Mouse (Mus musculus) MEL (cell line): Measurements from ENCODE around the gene Prodh2. TPM values are rescaled to one million over a fixed set of nuclear protein-coding genes. Genes with fewer than 3 reads are reported as not detected.

Experiments
- DNase-seq: peaks from one replicate; pipeline ENCODE4 v3.0.0; 2011; ENCODE audit warnings: low read depth, low spot score
- H3K27ac ChIP-seq: 2 replicates; pipeline ENCODE4 v1.5.1; 2012; ENCODE audit warnings: low read depth, mild to moderate bottlenecking, control low read depth, low read length, moderate library complexity; ENCODE audit not compliant: control insufficient read depth
- H3K27me3 ChIP-seq, 2 experiments: fragments of 150-350 bp in 1 of 2; sonication (generic) in 1 of 2; 2 replicates each; pipeline ENCODE4 v1.6.1; 2012; ENCODE audit warnings: low read length in 2 of 2, mild to moderate bottlenecking in 2 of 2, improper control_type of control experiment in 1 of 2, moderate library complexity in 1 of 2; ENCODE audit not compliant: insufficient read depth in 2 of 2, control insufficient read depth in 1 of 2
- H3K36me3 ChIP-seq, 2 experiments: 2 replicates each; pipeline ENCODE4 v1.6.1; 2012 to 2014; ENCODE audit warnings: low read length in 2 of 2, improper control_type of control experiment in 1 of 2, inconsistent platforms in 1 of 2, mild to moderate bottlenecking in 1 of 2; ENCODE audit not compliant: insufficient read depth in 2 of 2, control insufficient read depth in 1 of 2
- H3K4me1 ChIP-seq, 2 experiments: fragments of 150-350 bp in 1 of 2; sonication (generic) in 1 of 2; 2 replicates each; pipeline ENCODE4 v1.6.1; 2012; ENCODE audit warnings: low read length in 2 of 2, improper control_type of control experiment in 1 of 2, mild to moderate bottlenecking in 1 of 2; ENCODE audit not compliant: insufficient read depth in 2 of 2, control insufficient read depth in 1 of 2
- H3K4me3 ChIP-seq, 2 experiments: fragments of 150-350 bp in 1 of 2; sonication (generic) in 1 of 2; 2 replicates each; pipeline ENCODE4 v1.5.1; 2012; ENCODE audit warnings: low read depth in 2 of 2, low read length in 2 of 2, mild to moderate bottlenecking in 2 of 2, moderate library complexity in 2 of 2, control low read depth in 1 of 2, improper control_type of control experiment in 1 of 2; ENCODE audit not compliant: control insufficient read depth in 1 of 2, insufficient read depth in 1 of 2
- H3K79me2 ChIP-seq: 2 replicates; pipeline ENCODE4 v1.6.1; 2012; ENCODE audit warnings: mild to moderate bottlenecking, low read length, moderate library complexity; ENCODE audit not compliant: control insufficient read depth, poor library complexity, insufficient read depth
- H3K9ac ChIP-seq: 2 replicates; pipeline ENCODE4 v1.6.1; 2012; ENCODE audit warnings: low read depth, mild to moderate bottlenecking, control low read depth, low read length, moderate library complexity; ENCODE audit not compliant: control insufficient read depth, poor library complexity, severe bottlenecking
- H3K9me3 ChIP-seq: fragments of 150-350 bp; sonication (generic); replicated peaks from 2 replicates; pipeline ENCODE4 v1.6.1; 2012; ENCODE audit warnings: mild to moderate bottlenecking, low read length, improper control_type of control experiment, moderate library complexity; ENCODE audit not compliant: insufficient read depth
- BHLHE40 ChIP-seq: IDR thresholded peaks from 2 replicates; pipeline ENCODE4 v1.6.1; 2012; ENCODE audit warnings: low read depth, mild to moderate bottlenecking, inconsistent platforms, low read length, improper control_type of control experiment, borderline replicate concordance
- CHD1 ChIP-seq: IDR thresholded peaks from 2 replicates; pipeline ENCODE4 v1.6.1; 2012; ENCODE audit warnings: low read depth, mild to moderate bottlenecking, inconsistent platforms, low read length, improper control_type of control experiment
- CHD2 ChIP-seq: IDR thresholded peaks from 2 replicates; pipeline ENCODE4 v1.6.1; 2011; ENCODE audit warnings: low read length, improper control_type of control experiment
- CTCF ChIP-seq, 3 experiments: IDR thresholded peaks in 2 of 3; conservative IDR thresholded peaks in 1 of 3; 2 replicates each; pipeline ENCODE4 v1.5.1; 2011 to 2012; ENCODE audit warnings: low read length in 3 of 3, low read depth in 2 of 3, mild to moderate bottlenecking in 2 of 3, improper control_type of control experiment in 1 of 3, inconsistent platforms in 1 of 3, mixed read lengths in 1 of 3, moderate library complexity in 1 of 3; ENCODE audit not compliant: control insufficient read depth in 1 of 3, insufficient read depth in 1 of 3, poor library complexity in 1 of 3, severe bottlenecking in 1 of 3
- ELF1 ChIP-seq: IDR thresholded peaks from 2 replicates; pipeline ENCODE4 v1.6.1; 2014; ENCODE audit warnings: low read depth, mild to moderate bottlenecking, inconsistent platforms, low read length, improper control_type of control experiment, moderate library complexity
- EP300 ChIP-seq, 2 experiments: IDR thresholded peaks; 2 replicates each; pipeline ENCODE4 v1.6.1; 2011; ENCODE audit warnings: improper control_type of control experiment in 2 of 2, low read length in 2 of 2, low read depth in 1 of 2, mild to moderate bottlenecking in 1 of 2
- ETS1 ChIP-seq: IDR thresholded peaks from 2 replicates; pipeline ENCODE4 v1.6.1; 2012; ENCODE audit warnings: low read depth, mild to moderate bottlenecking, inconsistent platforms, low read length, improper control_type of control experiment, moderate library complexity
- GABPA ChIP-seq: IDR thresholded peaks from 2 replicates; pipeline ENCODE4 v1.6.1; 2012; ENCODE audit warnings: low read depth, mild to moderate bottlenecking, inconsistent platforms, low read length, improper control_type of control experiment, moderate library complexity
- GATA1 ChIP-seq: IDR thresholded peaks from 2 replicates; pipeline ENCODE4 v1.6.1; 2011; ENCODE audit warnings: low read depth, low read length, improper control_type of control experiment
- JUND ChIP-seq: IDR thresholded peaks from 2 replicates; pipeline ENCODE4 v1.6.1; 2011; ENCODE audit warnings: low read depth, mild to moderate bottlenecking, improper control_type of control experiment, low read length
- MAX ChIP-seq: IDR thresholded peaks from 2 replicates; pipeline ENCODE4 v1.6.1; 2011; ENCODE audit warnings: low read length, improper control_type of control experiment
- MAZ ChIP-seq: IDR thresholded peaks from 2 replicates; pipeline ENCODE4 v1.6.1; 2012; ENCODE audit warnings: low read depth, mild to moderate bottlenecking, inconsistent platforms, low read length, improper control_type of control experiment
- MXI1 ChIP-seq: IDR thresholded peaks from 2 replicates; pipeline ENCODE4 v1.6.1; 2011; ENCODE audit warnings: mild to moderate bottlenecking, low read depth, low read length, improper control_type of control experiment
- MYB ChIP-seq: IDR thresholded peaks from 2 replicates; pipeline ENCODE4 v1.6.1; 2011; ENCODE audit warnings: mild to moderate bottlenecking, low read depth, low read length, improper control_type of control experiment
- MYC ChIP-seq: IDR thresholded peaks from 2 replicates; pipeline ENCODE4 v1.6.1; 2011; ENCODE audit warnings: low read depth, mild to moderate bottlenecking, low read length, improper control_type of control experiment, moderate library complexity
- NELFE ChIP-seq: IDR thresholded peaks from 2 replicates; pipeline ENCODE4 v1.6.1; 2011; ENCODE audit warnings: low read depth, low read length, improper control_type of control experiment
- POLR2A ChIP-seq, 2 experiments: IDR thresholded peaks; 2 replicates each; pipeline ENCODE4 v1.6.1; 2011 to 2012; ENCODE audit warnings: low read length in 2 of 2, mild to moderate bottlenecking in 2 of 2, control low read depth in 1 of 2, improper control_type of control experiment in 1 of 2, low read depth in 1 of 2, moderate library complexity in 1 of 2; ENCODE audit not compliant: control insufficient read depth in 1 of 2, insufficient read depth in 1 of 2, poor library complexity in 1 of 2
- POLR2AphosphoS2 ChIP-seq: IDR thresholded peaks from 2 replicates; pipeline ENCODE4 v1.6.1; 2011; ENCODE audit warnings: low read length, improper control_type of control experiment
- POLR2AphosphoS5 ChIP-seq: IDR thresholded peaks from 2 replicates; pipeline ENCODE4 v1.6.1; 2012; ENCODE audit warnings: low read depth, borderline replicate concordance, mild to moderate bottlenecking, inconsistent platforms, low read length, moderate library complexity, mixed read lengths
- RCOR1 ChIP-seq: IDR thresholded peaks from 2 replicates; pipeline ENCODE4 v1.6.1; 2012; ENCODE audit warnings: low read depth, mild to moderate bottlenecking, inconsistent platforms, low read length, improper control_type of control experiment
- SIN3A ChIP-seq: IDR thresholded peaks from 2 replicates; pipeline ENCODE4 v1.6.1; 2012; ENCODE audit warnings: low read length, improper control_type of control experiment, inconsistent platforms
- SMC3 ChIP-seq: IDR thresholded peaks from 2 replicates; pipeline ENCODE4 v1.6.1; 2011; ENCODE audit warnings: low read depth, low read length, improper control_type of control experiment
- TAL1 ChIP-seq: IDR thresholded peaks from 2 replicates; pipeline ENCODE4 v1.6.1; 2012; ENCODE audit warnings: mild to moderate bottlenecking, inconsistent platforms, low read length, moderate library complexity, mixed read lengths
- TBP ChIP-seq: IDR thresholded peaks from 2 replicates; pipeline ENCODE4 v1.8.0; 2011; ENCODE audit warnings: low read depth, low read length, improper control_type of control experiment
- USF1 ChIP-seq: IDR thresholded peaks from 2 replicates; pipeline ENCODE4 v1.6.1; 2014; ENCODE audit warnings: low read depth, mild to moderate bottlenecking, inconsistent platforms, low read length, improper control_type of control experiment, moderate library complexity
- USF2 ChIP-seq, 2 experiments: IDR thresholded peaks; 2 replicates each; pipeline ENCODE4 v1.6.1; 2011 to 2012; ENCODE audit warnings: improper control_type of control experiment in 2 of 2, low read length in 2 of 2, borderline replicate concordance in 1 of 2, inconsistent platforms in 1 of 2, low read depth in 1 of 2, mild to moderate bottlenecking in 1 of 2; ENCODE audit not compliant: insufficient read depth in 1 of 2
- ZC3H11A ChIP-seq: IDR thresholded peaks from 2 replicates; pipeline ENCODE4 v1.6.1; 2012; ENCODE audit warnings: low read depth, mild to moderate bottlenecking, inconsistent platforms, low read length, improper control_type of control experiment
- ZKSCAN1 ChIP-seq: IDR thresholded peaks from 2 replicates; pipeline ENCODE4 v1.6.1; 2012; ENCODE audit warnings: low read depth, mild to moderate bottlenecking, inconsistent platforms, low read length, improper control_type of control experiment, moderate library complexity
- ZMIZ1 ChIP-seq: IDR thresholded peaks from 2 replicates; pipeline ENCODE4 v1.6.1; 2012; ENCODE audit warnings: low read depth, mild to moderate bottlenecking, inconsistent platforms, low read length, improper control_type of control experiment, moderate library complexity
- ZNF384 ChIP-seq: IDR thresholded peaks from 2 replicates; pipeline ENCODE4 v1.6.1; 2012; ENCODE audit warnings: low read depth, mild to moderate bottlenecking, inconsistent platforms, low read length, improper control_type of control experiment
- polyA plus RNA-seq, 2 experiments: library from polyadenylated mRNA; stranded (reverse) in 1 of 2; unstranded in 1 of 2; fragments of >175 nt in 1 of 2; fragments of >200 nt in 1 of 2; gene quantifications; 2 replicates each; pipeline versions ENCODE4 v1.2.1 to v1.2.4; 2012; ENCODE audit warnings: low replicate concordance in 2 of 2, low read depth in 1 of 2; ENCODE audit not compliant: insufficient read length in 2 of 2, insufficient read depth in 1 of 2, missing spikeins in 1 of 2
- total RNA-seq: library from RNA; depleted of rRNA; stranded (reverse); fragments of 300-350 nt; gene quantifications from 2 replicates; pipeline ENCODE4 v1.2.3, GENCODE M21; 2012

Gene Prodh2
- total and polyA plus RNA-seq, 3 experiments, result not detected

DNA sequence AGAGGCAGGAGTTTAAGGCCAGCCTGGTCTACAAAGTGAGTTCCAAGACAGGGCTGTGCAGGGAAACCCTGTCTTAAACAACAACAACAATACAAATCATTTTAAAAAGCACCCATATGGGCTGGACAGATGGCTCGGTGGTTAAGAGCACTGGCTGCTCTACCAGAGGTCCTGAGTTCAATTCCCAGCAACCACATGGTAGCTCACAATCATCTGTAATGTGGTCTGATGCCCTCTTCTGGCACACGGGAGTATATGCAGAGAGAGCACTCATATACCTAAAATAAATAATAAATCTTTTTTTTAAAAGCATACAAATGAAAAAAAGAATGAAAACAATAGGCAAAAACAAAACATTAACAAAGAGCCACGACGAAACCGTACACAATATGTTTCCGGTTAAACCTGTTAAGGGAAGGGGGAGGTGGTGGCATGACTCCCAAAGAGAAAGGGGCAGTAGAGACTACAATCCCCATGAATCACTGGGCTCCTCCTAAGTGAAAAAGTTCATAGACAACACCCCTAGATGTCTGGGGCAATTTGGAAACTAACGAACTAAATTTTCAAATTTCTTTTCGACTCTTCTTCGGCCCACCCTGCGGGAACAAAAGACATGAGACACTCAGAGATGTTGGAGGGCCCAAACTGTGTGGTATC is 58.2 kb downstream of the Prodh2 start (continued):
- TF ChIP-seq MAZ (no peak), MYC (peak; percentile 89), ELF1 (0 out of 2 replicates have a peak, but pooled peaks have one; percentile 4), CHD1 (no peak), USF2 (IDR thresholded peaks at IDR 0.05; ENCODE audit: borderline replicate concordance in 1 of 2, insufficient read depth in 1 of 2, low read depth in 1 of 2, low read length in 2 of 2) (no peak), MYB (no peak), EP300 (IDR thresholded peaks at IDR 0.05; ENCODE audit: low read depth in 1 of 2, low read length in 2 of 2) (no peak), POLR2AphosphoS2 (no peak), ZNF384 (peak; percentile 36; the same call in 1 of the 2 replicates), TAL1 (no peak), NELFE (no peak), GATA1 (no peak), MAX (peak; percentile 64), POLR2AphosphoS5 (no peak), SMC3 (peak; percentile 26; the same call in 1 of the 2 replicates), GABPA (no peak), MXI1 (peak; percentile 53), ZKSCAN1 (no peak), CTCF (IDR thresholded peaks at IDR 0.05 in 2 of 3, conservative IDR thresholded peaks at IDR 0.05 in 1 of 3; ENCODE audit: control insufficient read depth in 1 of 3, insufficient read depth in 1 of 3, low read depth in 2 of 3, low read length in 3 of 3, poor library complexity in 1 of 3, severe bottlenecking in 1 of 3) (peak in 2 of 3 experiments; percentile 25 to 45; a peak in 4 of 6 replicates), USF1 (0 out of 2 replicates have a peak, but pooled peaks have one; percentile 20), TBP (peak; percentile 87), ETS1 (no peak)

DNA sequence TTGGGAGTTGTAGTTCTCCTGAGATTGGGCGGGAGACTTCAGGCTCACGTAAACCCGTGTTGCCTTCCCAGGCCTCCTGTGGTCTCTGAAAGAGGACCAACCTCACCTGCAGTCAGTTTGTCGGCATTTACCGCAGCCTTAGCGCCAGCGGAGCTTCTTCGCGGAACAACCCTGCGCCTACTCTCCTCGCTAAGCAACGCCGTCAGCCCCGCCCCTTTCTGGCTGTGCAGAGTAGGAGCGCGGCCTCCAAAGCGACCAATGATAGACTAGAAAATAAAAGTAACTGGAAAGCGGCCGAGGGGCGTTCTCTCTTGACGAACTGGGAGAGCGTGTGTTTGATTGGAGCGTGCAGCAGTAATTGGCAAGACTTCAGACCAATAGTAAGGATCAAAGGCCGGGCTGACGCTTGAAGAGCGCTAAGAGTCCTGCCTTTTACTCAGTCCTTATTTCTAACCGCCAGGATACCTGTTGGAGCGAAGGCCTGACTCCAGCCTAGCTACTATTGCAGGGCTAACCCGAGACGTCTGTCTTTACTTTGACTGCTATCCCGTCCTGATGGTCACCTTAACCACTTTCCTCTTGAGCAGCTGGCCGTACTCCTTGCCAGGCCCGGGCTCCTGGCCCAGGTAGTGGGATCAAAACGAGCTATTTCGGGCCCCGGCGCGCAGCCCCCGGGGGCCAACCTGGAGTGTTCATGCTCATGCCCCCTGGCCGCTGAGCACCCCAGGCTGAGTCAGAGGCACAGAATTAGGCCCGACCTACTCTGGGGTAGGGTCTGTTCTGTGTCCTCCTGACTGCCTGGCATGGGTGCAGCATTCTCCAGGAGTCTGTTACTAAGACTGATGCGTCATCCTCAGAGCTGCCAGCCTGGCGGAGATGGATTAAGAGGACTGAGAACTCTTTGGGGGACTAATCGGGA is 58.9 kb downstream of the Prodh2 start, which contains the start of the genes Hspb6 and Proser3:
Gene Hspb6, plus strand, starts transcription at position 77 of the 919 bp plus-strand sequence.
Gene Proser3, minus strand, starts transcription at position 198 of the 919 bp plus-strand sequence.
- peaks cover 0 to 5% of the 10 kb centered on the region in 2 experiments; a peak in 2 of 4 replicates for H3K36me3 ChIP-seq
- peak within 1 kb of the TSS; percentile 84 for H3K9ac ChIP-seq
- H3K9me3 ChIP-seq, result no peaks in the 10 kb centered on the region
- DNase-seq, result peak; percentile 99
- H3K4me1 ChIP-seq, result peaks cover 0 to 5% of the 10 kb centered on the region in 2 experiments; a peak in 1 of 4 replicates
- H3K27ac ChIP-seq, result peak within 1 kb of the TSS; percentile 93
- H3K27me3 ChIP-seq, result no peaks in the 10 kb centered on the region
- H3K79me2 ChIP-seq, result peaks cover 2% of the 10 kb centered on the region; the same call in 1 of the 2 replicates
- peak within 1 kb of the TSS; percentile 71 to 78 for H3K4me3 ChIP-seq
- TF ChIP-seq SIN3A (peak; percentile 54), ZMIZ1 (peak; percentile 99), TAL1 (no peak), ZC3H11A (no peak), MAZ (no peak), CTCF (IDR thresholded peaks at IDR 0.05 in 2 of 3, conservative IDR thresholded peaks at IDR 0.05 in 1 of 3; ENCODE audit: control insufficient read depth in 1 of 3, insufficient read depth in 1 of 3, low read depth in 2 of 3, low read length in 3 of 3, poor library complexity in 1 of 3, severe bottlenecking in 1 of 3) (no peak), CHD2 (peak; percentile 28; the same call in 1 of the 2 replicates), POLR2AphosphoS5 (peak; percentile 92; the same call in 1 of the 2 replicates), BHLHE40 (no peak), ELF1 (peak; percentile 15; the same call in 1 of the 2 replicates), JUND (no peak), CHD1 (no peak), ZKSCAN1 (no peak), RCOR1 (no peak), MAX (peak; percentile 38; the same call in 1 of the 2 replicates), ZNF384 (no peak), MYB (no peak), TBP (peak; percentile 97), NELFE (peak; percentile 99), POLR2A (IDR thresholded peaks at IDR 0.05; ENCODE audit: control insufficient read depth in 1 of 2, insufficient read depth in 1 of 2, low read depth in 1 of 2, low read length in 2 of 2, poor library complexity in 1 of 2) (peak; percentile 59 to 99), MXI1 (peak; percentile 47)
